Mouse (Mus musculus): ENCODE measurements around the gene Polr3b.

The Polr3b gene

GRCm38 (mm10) chr10:84610783-84611182, 11.3 kb upstream of the Polr3b start:
- no peak for DNase-seq (ENCODE audit: inconsistent ontology term)

DNA sequence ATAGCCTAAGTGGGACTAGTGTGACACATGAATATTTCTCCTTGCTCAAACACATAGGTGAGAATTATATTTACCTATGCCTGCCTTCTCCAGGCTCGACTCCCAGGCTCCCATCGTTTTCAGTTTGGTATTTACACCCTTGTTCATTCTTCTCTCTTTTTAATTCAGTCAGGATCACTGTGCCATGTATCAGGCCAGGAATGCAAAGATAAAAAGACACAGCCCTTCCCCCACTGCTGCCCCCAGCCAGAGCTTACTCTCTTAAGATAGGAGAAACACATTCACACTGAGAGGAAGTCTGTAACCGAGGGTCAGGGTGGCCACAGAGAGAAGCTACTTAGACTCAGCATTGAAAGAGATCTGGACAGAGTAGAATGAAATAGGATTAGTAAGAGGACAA, 10.4 kb upstream of the Polr3b start:
- DNase-seq (ENCODE audit: inconsistent ontology term) = no peak

- DNase-seq (ENCODE audit: inconsistent ontology term) = no peak
Observed at GRCm38 (mm10) chr10:84612281-84612680, 9.8 kb upstream of the Polr3b start.

DNA sequence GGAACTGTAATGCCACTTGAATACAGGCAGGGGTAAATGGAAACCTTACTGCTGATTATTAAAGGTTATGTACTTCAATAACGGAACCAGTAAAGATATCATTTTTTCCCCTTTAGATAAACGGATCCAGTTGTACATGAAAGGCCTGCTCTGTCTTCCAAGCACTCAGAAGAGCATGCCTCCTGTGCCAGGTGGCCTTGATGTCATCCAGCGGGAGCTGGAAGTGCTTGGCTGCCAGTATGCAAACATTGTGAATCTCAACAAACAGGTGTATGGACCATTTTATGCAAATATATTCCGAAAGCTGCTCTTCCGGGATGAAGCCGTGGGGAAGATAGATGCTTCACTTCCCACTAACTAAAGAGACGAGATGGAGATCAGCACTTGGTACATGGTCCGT, 8.7 kb upstream of the Polr3b start:
- no peak for DNase-seq (ENCODE audit: inconsistent ontology term)

DNA sequence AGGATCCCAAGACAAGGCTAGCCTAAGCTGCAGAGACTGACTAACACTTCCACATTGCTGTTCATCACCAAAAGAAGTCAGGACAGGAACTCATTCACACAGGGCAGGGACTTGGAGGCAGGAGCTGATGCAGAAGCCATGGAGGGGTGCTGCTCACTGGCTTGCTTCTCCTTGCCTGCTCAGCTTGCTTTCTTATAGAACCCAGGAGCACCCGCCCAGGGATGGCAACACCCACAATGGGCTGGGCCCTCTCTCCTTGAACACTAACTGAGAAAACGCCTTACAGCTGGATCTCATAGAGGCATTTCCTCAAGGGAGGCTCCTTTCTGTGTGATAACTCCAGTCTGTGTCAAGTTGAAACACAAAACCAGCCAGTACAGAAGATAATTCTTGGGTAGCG, 7.0 kb upstream of the Polr3b start:
- no peak for DNase-seq (ENCODE audit: inconsistent ontology term)

DNA sequence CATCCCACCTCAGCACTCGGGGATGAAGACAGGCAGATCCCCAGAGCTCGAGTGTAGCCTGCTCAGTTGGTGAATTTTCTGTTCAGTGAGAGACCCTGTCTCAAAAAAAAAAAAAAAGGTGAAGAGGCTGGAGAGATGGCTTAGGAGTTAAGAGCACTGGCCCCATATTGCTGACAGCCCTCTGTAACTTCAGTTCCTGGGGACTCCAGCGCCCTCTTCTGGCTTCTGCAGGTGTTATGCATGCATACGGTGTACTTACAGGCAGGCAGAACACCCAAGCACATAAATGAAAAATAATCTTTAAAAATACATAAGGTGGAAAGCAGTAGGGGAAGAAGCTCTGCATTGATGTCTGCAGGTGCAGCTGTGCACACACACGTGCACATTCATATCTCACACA, 9.1 kb downstream of the Polr3b start:
- DNase-seq (ENCODE audit: inconsistent ontology term) = no peak

- DNase-seq (ENCODE audit: inconsistent ontology term) = no peak
Observed at GRCm38 (mm10) chr10:84632005-84632404, 9.9 kb downstream of the Polr3b start.

DNA sequence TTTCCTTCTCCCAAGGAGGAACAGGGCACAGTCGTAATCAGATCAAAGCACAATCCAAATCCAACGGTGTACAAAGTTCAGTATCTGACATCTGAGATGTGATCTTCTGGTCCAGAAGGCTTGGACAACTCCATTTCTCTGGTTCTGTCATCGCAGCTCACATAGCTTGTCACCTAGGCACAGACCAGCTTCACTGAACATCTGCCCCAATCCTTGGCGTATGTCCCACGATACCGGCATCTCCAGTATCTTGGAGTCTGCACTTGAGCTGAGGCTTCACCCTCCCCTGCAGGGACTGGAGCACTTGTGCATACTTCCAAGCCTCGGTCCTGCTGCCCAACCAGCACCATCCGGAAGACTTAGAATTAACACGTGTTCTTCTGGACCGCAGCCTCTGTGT, 14.6 kb downstream of the Polr3b start:
- no peak for DNase-seq (ENCODE audit: inconsistent ontology term)

DNA sequence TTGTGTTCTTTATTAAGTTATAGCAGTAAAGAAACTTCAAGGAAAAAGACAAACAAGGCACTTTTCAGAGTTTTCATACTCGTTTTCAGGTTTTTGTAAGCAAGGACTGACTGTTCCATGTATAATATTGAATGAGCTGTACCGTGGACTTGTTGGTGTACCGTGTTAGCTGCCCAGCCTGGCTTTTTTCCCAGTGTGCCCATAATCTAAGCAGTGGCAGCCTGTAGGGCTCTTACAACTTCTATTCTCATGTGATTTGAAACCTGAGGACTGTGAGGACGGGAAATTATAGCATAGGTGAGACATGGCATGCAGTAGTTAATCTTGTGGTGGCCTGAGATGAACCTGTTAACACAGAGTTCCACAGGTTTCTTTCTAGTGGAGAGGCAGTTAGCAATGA, 16.3 kb downstream of the Polr3b start:
- DNase-seq (ENCODE audit: inconsistent ontology term) = no peak

- no peak for DNase-seq (ENCODE audit: inconsistent ontology term)
Observed at GRCm38 (mm10) chr10:84639525-84640287, 17.6 kb downstream of the Polr3b start.

DNA sequence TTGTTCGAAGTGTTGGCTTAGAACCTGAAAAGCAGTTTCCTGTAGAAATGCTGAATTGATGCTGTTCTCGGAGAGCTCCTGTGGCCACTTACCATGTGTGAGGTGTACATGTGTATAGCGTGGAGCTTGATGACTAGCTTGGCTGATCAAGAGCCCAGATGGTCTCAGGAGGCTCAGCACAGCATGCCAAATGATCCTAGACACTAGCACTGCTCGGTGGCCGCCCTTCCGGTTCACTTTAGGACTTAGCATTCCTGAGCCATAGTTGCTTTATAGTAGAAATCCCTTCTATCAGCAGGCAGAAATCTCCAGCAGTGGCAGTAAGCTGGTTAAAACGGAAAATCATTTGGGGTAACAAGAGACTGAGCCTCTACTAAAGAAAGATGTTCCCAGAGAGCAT, 18.8 kb downstream of the Polr3b start:
- DNase-seq (ENCODE audit: inconsistent ontology term) = no peak

GRCm38 (mm10) chr10:84641576-84641975, 19.5 kb downstream of the Polr3b start:
- peak; percentile 42 for DNase-seq (ENCODE audit: inconsistent ontology term)

DNA sequence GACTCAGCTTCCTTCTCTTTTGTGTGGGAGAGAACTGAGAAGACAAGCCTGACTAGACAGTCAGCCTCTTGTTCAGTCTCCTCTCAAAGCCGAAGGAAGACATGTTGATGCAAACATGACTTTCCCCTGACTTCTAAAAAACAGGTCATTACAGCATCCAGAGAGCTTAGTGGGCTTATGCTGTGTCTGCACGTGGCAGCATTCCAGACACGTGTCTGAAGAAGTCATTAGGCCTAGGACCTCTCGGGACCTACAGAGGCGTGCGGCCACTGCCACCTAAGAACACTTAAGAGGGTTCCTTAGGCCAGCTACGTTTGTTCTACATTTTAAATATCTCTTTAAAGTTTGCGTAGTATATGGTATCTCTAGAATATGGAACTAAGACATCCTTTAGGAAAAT, 23.8 kb downstream of the Polr3b start:
- DNase-seq (ENCODE audit: inconsistent ontology term) = no peak

DNA sequence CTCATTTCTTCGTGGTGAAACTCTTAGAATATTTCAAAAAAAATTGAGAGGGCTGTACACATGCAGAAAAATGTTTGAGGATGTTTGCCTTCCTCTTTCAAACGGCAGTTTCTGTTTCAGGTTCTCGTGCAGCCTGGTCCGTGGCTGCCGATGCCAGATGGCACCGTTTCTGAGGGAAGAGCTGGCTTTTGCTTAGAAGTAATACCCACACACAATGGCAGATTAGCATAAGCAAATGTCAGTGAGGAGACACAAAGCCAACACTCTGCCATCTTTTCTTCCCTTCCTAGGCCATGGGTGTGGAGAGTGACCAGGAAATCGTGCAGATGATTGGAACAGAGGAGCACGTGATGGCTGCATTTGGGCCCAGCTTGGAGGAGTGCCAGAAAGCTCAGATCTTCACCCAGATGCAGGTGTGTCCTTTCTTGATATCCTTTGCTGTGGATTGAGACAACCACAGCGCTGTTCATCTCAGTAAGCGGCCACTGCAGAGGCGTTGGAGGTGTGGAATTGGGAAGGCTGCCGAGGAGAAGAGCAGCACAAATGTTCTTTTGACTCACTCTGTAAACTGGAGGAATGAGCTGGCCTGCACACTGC, 24.5 kb downstream of the Polr3b start:
- no peak for DNase-seq (ENCODE audit: inconsistent ontology term)

DNA sequence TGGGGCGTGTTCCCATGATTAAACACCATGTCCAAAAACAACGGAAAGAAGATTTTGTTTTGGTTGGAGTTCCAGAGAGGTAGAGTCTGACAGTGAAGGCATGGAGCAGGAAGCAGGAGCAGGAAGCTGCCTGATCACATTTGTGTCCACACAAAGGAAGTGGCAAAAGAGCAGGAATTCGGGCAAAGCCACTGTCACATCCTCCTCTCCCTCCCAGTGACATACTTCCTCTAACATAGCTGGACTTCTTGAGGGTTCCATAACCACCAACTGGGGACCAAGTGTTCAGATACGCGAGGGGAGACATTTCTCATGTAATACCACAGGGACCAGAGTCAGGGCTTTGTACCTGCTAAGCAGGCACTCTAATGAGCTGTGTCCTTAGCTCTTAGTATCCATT, 25.2 kb downstream of the Polr3b start:
- no peak for DNase-seq (ENCODE audit: inconsistent ontology term)

DNA sequence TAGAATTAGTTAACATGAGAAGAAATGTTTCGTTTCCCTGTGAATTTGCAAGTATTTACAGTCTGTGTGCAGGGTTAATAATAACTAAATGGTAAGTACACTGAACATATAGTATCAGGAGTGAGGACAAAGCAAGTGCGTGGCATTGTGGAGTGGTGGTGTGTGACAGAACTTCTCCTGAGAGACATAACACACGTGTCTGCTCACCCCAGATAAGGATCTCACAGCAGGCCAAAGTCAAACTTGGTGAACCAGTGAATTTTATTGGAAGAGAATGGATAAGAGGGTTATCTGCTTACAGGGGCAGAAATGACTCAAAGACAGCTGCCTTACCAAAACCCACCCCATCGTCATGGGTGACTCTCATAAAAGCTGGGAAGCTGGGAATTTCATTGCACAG, 26.8 kb downstream of the Polr3b start:
- DNase-seq (ENCODE audit: inconsistent ontology term) = no peak

GRCm38 (mm10) chr10:84654029-84654428, 31.9 kb downstream of the Polr3b start:
- DNase-seq (ENCODE audit: inconsistent ontology term) = no peak

- DNase-seq (ENCODE audit: inconsistent ontology term) = no peak
Observed at GRCm38 (mm10) chr10:84654731-84655130, 32.6 kb downstream of the Polr3b start.

GRCm38 (mm10) chr10:84656618-84657017, 34.5 kb downstream of the Polr3b start:
- DNase-seq (ENCODE audit: inconsistent ontology term) = peak; percentile 70

DNA sequence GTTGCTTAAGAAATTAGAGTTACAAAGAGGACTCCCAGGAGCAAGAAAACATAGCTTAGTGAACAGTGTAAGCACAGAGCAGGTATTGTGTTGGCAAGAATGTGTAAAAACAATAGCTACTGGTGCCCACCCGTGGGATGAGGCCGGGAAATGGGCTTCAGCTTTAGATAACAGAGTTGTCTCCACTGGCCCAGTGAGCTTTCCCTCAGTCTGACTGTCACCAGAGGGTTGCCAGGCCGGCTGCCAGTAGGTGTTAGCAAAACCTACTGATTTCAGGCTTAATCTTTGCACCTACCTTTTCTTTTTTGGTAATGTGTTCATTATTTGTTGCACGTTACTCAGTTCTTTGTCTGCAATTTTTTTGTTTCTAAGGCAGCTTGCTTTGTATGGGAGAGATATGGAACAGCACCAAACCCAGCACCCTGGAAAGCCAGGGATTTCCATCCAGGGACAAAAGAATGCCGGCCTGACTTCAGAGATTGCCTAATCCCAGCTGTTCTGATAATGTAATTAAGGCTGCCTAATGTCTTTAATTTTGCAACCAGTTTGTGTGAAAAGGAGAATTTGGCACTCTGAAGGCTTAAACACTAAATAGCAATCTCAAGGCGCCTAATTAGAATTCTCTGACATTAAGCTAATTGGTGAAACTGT, 35.5 kb downstream of the Polr3b start:
- DNase-seq (ENCODE audit: inconsistent ontology term) = peak; percentile 64

DNA sequence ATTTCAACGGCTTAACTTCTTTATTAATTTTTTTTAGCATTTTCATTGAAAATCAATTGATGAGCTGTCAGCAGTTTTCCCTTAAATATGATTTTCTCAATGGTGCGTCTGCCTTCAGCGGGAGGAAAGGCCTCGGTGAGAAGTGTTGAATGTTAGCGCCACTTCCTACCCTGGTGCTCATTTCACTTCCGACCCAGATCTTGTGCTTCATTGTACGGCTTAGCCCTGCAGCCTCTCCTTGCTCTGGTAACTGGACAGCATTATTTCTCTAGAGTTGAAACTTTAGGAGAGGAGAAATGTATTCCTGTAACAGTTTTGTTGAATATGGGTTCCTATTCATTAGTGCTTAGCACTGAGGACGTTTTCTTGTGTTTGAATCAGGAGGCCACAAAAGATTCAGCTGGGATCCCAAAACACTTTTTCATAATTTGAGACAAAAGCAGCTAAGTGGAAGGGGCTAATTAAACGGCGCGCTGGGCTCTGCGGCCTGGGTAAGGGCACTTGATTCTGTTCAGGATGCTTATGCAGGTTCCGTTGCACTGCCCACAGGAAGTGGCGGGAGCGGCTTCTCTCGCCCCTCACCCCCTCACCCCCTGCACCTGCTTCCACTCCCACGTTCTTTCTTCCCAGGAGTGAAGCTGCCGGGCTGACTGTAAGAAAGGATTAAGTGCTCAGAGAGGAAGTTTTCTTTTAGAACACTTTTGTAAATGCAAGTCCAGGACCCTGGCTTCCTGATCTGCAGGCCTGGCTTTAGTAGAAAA, 36.2 kb downstream of the Polr3b start:
- DNase-seq (ENCODE audit: inconsistent ontology term) = peak; percentile 8

GRCm38 (mm10) chr10:84659281-84659680, 37.2 kb downstream of the Polr3b start:
- no peak for DNase-seq (ENCODE audit: inconsistent ontology term)

All from Muller cell, postnatal 12 days (primary cell).